Mouse (Mus musculus) G1E (cell line): ENCODE results near the gene Chchd1.

Experiments
- CTCF ChIP-seq: IDR thresholded peaks from 2 replicates; pipeline ENCODE4 v1.5.1; 2012; ENCODE audit warnings: low read depth, low read length, inconsistent platforms, mixed read lengths
- GATA1 ChIP-seq: IDR thresholded peaks from 2 replicates; pipeline ENCODE4 v1.6.1; 2012; ENCODE audit warnings: borderline replicate concordance, low read length, inconsistent platforms, mixed read lengths
- POLR2AphosphoS5 ChIP-seq: IDR thresholded peaks from 2 replicates; pipeline ENCODE4 v1.6.1; 2012; ENCODE audit warnings: low read depth, low read length, inconsistent platforms; ENCODE audit not compliant: insufficient replicate concordance
- TAL1 ChIP-seq: conservative IDR thresholded peaks from 2 replicates; pipeline ENCODE4 v1.6.1; 2012; ENCODE audit warnings: low read depth, low read length, inconsistent platforms, mixed read lengths

DNA sequence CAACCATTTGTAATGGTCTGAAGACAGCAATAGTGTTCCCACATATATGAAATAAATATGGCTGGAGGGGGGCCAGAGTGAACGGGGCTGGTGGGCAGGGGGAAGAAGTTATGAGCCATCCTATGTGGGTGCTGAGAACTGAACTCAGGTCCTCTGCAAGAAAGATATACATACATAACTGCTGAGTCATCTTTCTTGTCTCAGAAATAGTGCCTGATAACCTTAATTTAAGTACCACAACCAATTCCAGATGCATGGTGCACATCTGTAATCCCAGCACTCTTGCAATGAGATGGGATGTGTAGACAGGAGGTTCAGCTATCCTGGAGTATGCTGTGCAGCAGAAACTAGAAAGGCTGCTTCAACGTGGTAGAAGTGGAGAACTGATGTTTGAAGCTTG, 21.1 kb upstream of the Chchd1 start:
- TF ChIP-seq GATA1 (no peak), CTCF (no peak), POLR2AphosphoS5 (no peak), TAL1 (no peak)
